Mouse (Mus musculus) layer of hippocampus, adult 9-10 months (tissue): Measurements from ENCODE around the gene Pip5k1c.
A peak's percentile ranks its signal among the peaks of the same experiment; 100 is the strongest.

ENCODE experiments used
- DNase-seq: peaks from one replicate; pipeline ENCODE4 v3.0.0; 2022; ENCODE audit warnings: low spot score

Gene Pip5k1c

GRCm38 (mm10) chr10:81302781-81303218 lies 10.0 kb downstream of the Pip5k1c start:
- no peak for DNase-seq

DNA sequence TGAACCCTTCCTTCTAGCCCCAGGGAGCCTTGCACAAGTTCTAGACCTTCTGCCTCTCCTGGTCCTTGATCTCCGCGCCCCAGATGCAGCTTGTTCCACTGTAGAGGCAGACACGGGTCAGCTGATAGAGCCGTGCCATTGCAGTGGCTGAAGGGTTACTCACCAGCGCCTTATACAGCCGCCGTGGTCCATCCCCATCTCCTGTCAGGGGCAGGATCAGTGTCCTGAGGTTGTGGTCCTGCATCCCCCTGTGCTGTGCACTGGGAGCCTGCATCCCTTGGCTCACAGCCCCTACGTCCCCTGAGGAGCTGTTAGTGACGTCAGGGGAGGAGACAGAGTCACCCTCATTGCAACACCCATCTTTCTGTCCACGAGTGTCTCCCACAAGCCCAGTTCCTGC lies 10.5 kb downstream of the Pip5k1c start:
- DNase-seq: no peak

DNA sequence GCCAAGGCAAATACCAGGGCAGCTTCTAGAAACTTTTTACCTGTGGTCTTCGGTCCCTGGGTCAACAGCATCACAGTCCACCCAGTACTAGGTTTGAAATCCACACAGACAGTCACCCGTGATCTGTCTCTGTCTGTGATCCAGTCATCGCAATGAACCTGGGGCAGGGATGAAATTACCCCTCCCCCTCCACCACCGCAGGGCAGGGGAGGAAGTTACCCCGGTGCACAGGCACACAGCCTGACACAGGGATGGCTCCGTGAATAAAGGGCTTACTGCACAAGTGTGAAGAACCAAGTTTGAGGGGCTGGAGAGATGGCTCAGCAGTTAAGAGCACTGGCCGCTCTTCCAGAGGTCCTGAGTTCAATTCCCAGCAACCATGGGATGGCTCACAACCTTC lies 11.0 kb downstream of the Pip5k1c start:
- no peak for DNase-seq

GRCm38 (mm10) chr10:81304597-81305238 lies 12.0 kb downstream of the Pip5k1c start:
- DNase-seq: no peak

GRCm38 (mm10) chr10:81305663-81306062 lies 12.9 kb downstream of the Pip5k1c start:
- no peak for DNase-seq

DNA sequence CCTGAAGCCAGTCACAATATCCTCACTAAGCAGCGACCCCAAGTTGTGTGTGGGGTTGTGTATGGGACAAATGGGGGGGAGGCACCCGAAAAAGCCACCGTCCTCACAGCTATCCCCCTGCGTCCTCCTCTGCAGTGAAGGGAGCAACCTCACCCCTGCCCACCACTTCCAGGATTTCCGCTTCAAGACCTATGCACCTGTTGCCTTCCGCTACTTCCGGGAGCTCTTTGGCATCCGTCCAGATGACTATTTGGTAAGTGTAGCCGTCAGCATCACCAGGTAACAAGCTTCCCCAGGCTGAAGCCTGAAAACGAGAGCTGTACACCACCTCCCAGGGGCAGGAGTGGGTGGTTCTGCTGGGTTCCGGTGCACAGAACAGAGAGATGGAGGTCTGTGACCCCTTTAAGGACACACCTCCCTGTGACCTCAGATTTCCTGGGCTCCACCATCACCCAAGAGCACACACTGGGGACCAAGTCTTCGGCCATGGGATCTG lies 13.5 kb downstream of the Pip5k1c start:
- no peak for DNase-seq

DNA sequence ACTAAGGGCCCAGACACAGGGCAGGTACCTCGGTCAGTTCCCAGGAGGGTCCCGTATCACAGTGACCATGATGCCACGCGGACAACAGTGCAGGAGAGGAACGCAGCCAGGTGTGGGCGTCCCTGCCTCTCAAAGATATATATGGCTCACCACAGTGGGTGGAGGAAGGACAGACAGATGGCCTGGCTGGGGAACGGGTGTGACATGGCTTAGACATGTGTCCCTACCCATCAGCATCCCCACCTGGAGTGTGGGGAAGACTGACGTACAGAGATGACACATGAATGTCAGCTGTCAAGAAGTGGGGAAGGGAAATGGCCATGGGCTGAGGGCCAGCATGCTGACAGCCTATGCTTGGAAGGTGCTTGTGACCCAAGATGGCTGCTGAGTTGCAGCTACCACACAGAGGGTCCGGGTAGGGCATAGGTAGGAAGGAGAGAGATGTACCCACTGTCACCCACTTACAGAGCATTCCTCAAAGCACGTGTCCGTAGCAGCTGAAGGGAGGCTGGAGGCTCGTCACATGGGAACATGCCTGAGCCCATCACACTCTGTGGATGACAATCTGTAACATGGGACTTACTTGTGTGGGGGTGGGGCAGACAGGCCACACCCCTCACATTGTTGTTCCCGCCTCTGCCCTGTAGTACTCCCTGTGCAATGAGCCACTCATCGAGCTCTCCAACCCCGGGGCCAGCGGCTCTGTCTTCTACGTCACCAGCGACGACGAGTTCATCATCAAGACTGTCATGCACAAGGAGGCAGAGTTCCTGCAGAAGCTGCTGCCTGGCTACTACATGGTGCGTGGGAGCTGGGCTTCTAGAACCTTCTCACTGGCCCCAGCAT lies 14.3 kb downstream of the Pip5k1c start:
- no peak for DNase-seq

- no peak for DNase-seq
Observed at GRCm38 (mm10) chr10:81309571-81309970, 16.8 kb downstream of the Pip5k1c start.

GRCm38 (mm10) chr10:81313581-81313980 lies 20.8 kb downstream of the Pip5k1c start:
- no peak for DNase-seq

- no peak for DNase-seq
Observed at GRCm38 (mm10) chr10:81314201-81314600, 21.4 kb downstream of the Pip5k1c start.

- no peak for DNase-seq
Observed at GRCm38 (mm10) chr10:81315587-81315986, 22.8 kb downstream of the Pip5k1c start.

DNA sequence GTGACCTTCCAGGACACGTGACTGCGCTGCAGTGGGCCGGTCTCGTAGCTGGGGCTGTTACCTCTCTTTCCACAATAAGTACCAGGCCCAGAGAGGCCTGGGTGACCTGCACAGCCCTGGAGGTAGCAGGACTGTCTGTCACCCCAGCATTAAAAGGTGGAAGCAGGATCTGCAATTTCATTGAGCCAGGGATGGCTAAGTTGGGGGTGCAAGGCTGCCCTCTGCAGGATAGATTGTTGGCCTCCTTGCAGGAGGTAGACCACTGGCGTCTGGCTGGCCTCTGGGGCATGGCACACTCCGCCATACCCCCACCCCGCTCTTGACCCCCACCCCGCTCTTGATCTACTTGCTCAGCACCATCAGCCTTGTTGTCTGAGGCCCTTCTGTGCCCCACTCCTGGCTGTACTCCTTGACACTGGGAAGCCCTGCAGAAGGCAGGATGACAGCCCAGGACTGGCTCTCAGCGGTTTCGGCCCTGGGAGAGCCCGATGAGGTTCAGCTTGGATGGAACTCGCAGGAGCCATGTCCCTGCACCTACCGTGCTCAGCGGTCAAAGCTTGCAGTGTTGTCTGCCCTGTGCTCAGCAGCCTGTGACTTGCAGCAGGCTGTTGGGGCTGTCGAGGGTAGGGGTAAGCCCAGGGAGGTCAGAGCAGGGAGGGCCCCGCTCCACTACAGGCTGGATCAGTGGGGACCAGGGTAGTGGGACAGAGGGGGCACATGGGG lies 23.7 kb downstream of the Pip5k1c start:
- DNase-seq: no peak

DNA sequence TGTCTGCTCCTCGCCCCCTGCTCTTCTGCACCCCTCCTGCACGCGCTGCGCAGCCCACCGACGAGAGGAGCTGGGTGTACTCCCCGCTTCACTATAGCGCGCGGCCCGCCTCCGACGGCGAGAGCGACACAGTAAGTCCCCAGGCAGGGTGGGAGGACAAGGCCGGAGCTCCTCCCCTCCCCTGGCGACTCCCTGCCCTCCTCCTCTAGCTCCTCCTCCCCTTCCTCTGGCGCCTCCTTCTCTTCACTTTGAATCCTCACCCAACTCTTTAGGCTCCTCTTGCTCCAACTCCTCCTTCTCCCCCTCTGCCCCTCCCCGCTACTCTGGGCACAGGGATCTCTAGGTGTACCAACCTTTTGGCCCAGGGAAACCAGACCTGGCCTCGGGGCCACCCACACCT lies 24.5 kb downstream of the Pip5k1c start:
- no peak for DNase-seq

DNA sequence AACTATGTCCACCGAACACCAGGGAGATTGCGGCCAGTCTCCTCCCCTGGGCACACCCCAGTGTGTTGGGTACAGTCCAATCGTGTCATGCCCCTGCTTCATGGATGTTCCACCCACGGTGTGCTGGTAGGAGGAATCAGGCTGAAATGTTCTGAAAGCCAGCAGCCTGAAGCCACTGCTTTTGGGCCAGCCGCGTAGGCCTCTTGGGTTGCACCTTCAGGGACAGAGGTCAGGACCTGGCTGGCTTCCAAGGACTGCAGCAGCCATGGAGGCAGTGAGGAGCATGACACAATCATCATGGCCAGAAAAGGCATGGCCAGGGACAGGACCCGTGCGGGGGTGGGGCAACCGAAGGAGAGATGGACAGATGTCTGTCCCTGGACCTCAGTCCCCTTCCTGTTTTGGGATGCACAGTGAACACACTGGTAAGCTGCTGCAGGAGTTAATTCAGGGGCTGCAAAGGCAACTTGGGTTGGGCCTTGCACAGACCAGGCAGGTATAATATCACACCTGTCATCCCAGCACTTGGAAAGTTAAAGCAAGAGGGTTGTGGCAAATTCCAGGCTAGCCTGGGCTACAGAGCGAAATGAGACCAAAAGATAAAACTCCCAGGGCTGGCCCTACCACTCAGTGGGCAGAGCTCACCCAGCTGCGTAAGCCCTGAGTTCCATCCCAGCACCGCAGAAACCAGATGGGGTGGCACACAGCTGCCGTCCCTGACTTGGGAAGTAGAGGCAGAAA lies 26.0 kb downstream of the Pip5k1c start:
- no peak for DNase-seq

DNA sequence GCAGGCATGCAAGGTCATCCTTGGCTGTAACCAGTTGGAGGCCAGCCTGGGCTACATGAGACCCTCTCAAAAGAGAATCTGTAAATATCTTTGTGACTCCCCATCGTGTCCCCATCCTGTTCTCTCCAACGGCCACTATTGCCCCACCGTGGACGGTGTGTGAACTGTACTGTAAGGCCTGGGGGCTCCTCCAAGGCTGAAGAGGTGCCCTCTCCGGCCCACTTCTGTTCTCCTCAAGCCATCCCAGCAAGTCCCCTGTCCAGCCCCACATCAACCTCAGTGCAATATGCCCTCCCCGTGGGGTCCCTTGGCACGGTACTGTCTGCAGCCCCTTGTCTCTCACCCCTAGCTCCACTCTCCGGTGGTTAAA lies 26.6 kb downstream of the Pip5k1c start:
- DNase-seq: no peak

DNA sequence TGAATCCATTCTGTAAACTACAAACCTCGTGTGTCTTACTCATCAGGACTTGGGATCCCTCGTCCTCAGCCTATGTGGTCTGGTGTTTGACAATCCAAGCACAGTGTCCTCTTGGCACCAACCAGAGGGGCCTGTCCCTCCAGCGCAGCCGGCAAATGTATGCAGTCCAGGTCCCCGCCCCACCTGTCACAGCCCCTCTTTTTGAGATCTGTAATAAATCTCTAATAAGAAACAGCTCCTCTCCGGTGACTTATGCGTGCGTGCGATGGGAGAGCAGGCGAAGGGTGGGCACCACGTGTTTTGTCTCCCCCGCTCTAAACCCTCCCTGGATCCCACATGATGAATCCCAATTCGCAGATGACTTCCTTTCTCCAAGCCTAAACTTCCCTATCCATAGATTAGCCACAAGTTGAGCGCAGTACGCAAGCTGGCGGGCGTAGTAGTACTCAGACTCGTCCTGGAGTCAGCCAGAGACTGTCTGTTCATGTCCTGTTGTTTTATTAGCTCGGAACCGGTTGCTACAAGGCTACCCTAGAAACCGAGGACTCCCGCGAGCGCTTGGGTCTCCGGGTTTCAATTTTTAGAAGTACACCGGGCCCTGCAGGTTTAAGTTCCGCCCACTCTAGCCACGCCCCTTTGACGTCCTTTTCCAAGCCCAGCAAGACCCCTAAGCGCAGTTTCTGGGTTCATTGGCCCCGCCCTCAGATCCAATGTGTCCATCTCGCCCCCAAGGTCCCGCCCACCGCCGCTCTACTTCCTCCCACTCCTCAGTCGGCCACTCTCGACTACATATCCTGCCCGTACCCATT lies 27.2 kb downstream of the Pip5k1c start:
- no peak for DNase-seq

- DNase-seq: peak; percentile 98
Observed at GRCm38 (mm10) chr10:81320550-81321347, 28.0 kb downstream of the Pip5k1c start, which contains the start of gene Cactin. TSS of gene Cactin (plus strand) at chr10:81321103.

DNA sequence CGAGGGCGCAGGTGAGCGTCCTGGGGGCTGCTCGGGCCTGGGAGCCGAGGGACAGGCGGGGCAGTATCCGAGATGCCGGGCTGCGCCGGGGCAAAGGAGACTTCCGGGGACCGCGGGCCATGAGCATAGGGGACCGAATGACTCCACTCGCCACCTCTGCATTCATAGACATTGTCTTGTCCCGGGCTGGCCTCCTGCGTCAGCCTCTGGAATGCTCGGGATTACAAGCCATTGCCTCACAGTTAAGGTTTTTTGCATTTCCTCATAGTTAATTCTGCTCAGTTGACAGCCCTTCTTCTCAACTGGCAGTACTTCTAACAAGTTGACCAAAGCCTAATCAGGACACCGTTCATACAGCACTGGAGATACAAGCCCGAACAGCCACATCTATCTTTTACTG lies 28.7 kb downstream of the Pip5k1c start:
- DNase-seq: no peak

GRCm38 (mm10) chr10:81322444-81322843 lies 29.7 kb downstream of the Pip5k1c start:
- DNase-seq: no peak

- DNase-seq: no peak
Observed at GRCm38 (mm10) chr10:81323141-81323775, 30.5 kb downstream of the Pip5k1c start.
